Mouse (Mus musculus) cortical plate, adult 2 months (tissue): ENCODE measurements at regions not wholly inside any gene's neighbourhood (a gene's known extent, or its start where the extent isn't known, plus 50 kb on each side); places are given as distances from the start of the nearest gene placed in this dataset.

Experiments used
- CTCF ChIP-seq: fragments of 200-500 bp; IDR thresholded peaks from 2 replicates; pipeline ENCODE4 v1.5.1; 2011; ENCODE audit warnings: mild to moderate bottlenecking, control low read depth, low read length; ENCODE audit not compliant: insufficient read depth; ENCODE audit errors: extremely low read depth
- POLR2A ChIP-seq: fragments of 200-500 bp; IDR thresholded peaks from 2 replicates; pipeline ENCODE4 v1.6.1; 2011; ENCODE audit warnings: mild to moderate bottlenecking, low read length, control low read depth; ENCODE audit not compliant: insufficient read depth; ENCODE audit errors: extremely low read depth

GRCm38 (mm10) chr9:117870616-117871015, 169.7 kb upstream of the Azi2 start:
- TF ChIP-seq CTCF (no peak), POLR2A (no peak)
